Mouse (Mus musculus) liver, adult 2 months (tissue): ENCODE data around the gene Actl6b.

ENCODE experiments used
- CTCF ChIP-seq: fragments of 200-500 bp; IDR thresholded peaks from 2 replicates; pipeline ENCODE4 v1.5.1; 2011; ENCODE audit warnings: low read depth, low read length, control low read depth
- POLR2A ChIP-seq: fragments of 200-500 bp; IDR thresholded peaks from 2 replicates; pipeline ENCODE4 v1.6.1; 2011; ENCODE audit warnings: low read length, control low read depth; ENCODE audit not compliant: insufficient read depth; ENCODE audit errors: extremely low read depth

DNA sequence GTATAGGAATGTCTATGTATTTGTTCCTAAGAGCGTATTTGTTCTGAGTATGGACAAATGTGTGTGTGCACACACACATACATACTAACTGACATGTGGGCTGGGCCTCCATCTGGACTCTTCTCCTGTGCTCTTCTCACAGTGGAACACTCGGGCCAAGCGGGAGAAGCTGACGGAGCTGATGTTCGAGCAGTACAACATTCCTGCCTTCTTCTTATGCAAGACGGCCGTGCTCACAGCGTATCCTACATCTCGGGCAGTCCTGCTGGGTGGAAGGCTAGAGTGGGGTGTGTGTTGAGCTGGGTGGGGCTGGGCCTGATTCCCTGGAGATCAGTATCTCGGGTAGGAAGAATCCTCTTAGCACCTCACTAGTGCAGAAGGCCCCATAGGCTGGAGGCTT, 9.6 kb downstream of the Actl6b start:
- TF ChIP-seq CTCF (no peak), POLR2A (no peak)
